Mouse (Mus musculus) T-helper 17 cell (primary cell): ENCODE measurements around the gene Gm5591.
"Not testable (repeated sequence)": the region's sequence is repeated elsewhere in the genome, so short reads cannot be mapped to it uniquely, and the experiment has no call there.

Source experiments
- in situ Hi-C, 2 experiments: fragments of 300-600 bp; cut with MboI, MseI; formaldehyde crosslinking; loops; 1 replicate in 1 of 2; 2 replicates in 1 of 2; pipeline ENCODE4 v1.15.1; 2025; ENCODE audit warnings: high pct_unique_total_duplicates in 2 of 2

Gene Gm5591

GRCm38 (mm10) chr7:38528093-38528492, at the start of gene Gm5591:
Gene Gm5591, minus strand, starts transcription at chr7:38528193.
- in situ Hi-C loops = loop anchor here (10.0 kb wide), 2 partner anchors 157 to 297 kb away; no protein-coding TSS in a partner anchor

DNA sequence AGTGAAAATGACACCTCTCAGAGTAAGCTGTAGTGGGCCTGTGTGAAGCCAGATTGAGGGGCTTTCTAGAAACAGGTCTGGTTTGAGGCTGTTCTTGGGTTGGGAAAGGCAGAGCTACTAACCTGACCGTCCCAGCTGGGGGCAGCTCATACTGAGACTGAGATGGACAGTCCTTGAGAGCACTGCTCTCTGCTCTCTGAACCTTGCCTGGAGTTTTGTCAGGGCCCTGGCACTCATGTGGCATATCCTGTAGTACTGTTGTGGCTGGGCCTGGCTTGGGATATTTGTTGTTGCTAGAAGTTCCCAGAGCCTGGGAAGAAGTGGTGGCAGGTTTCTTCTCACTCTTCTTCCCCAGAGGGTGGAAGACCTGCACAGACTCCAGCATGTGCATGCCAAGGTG, 39.5 kb downstream of the Gm5591 start:
- in situ Hi-C loops = not testable (repeated sequence)
